Mouse (Mus musculus) spleen, adult 10 weeks (tissue): ENCODE results near the gene Gm2431. TPM values are rescaled to one million over a fixed set of nuclear protein-coding genes. Genes with fewer than 3 reads are reported as not detected.

Source experiments
- polyA plus RNA-seq: library from polyadenylated mRNA; stranded (reverse); fragments of 350-450 nt; fragmentation: Illumina TruSeq; extraction: RNeasy Lipid Tissue Mini Kit (QIAGEN cat#74804); gene quantifications from one replicate; pipeline ENCODE4 v1.2.3, GENCODE M21; 2015; ENCODE audit warnings: low replicate concordance; ENCODE audit not compliant: insufficient read depth

Gm2431 gene
- polyA plus RNA-seq = not detected

GRCm38 (mm10) chr7:142258254-142258653 lies at the start of gene Gm2431:
Gm2431 (minus strand) TSS chr7:142258354.

DNA sequence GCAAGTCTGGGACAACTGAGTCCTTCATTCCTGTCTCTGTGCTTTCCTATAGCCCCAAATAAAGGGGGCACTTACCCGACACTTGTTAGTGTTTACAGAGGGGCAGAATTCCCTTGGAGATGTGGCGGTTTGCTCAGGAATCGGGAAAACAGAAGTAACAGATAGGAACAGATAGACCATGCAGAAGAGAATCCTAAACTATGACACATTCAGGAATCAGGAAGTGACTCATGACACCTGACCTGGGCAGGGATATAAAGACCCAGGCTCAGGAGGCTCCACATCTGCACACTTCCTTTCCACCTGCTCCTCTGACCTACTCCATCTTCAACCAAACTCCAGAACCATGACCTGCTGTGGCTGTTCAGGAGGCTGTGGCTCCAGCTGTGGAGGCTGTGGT lies 45.1 kb upstream of the Gm2431 start, which contains the start of gene Krtap5-4:
Gene Krtap5-4, plus strand, starts transcription at position 301 of the 400 bp plus-strand sequence.

GRCm38 (mm10) chr7:142297018-142297417 lies 38.9 kb upstream of the Gm2431 start, which contains the start of gene Krtap5-1:
Krtap5-1 (minus strand) TSS chr7:142297118.

GRCm38 (mm10) chr7:142274263-142274662 lies 16.1 kb upstream of the Gm2431 start, which contains the start of gene Gm4559:
Gm4559 (minus strand) TSS chr7:142274363.

GRCm38 (mm10) chr7:142240978-142241377 lies 17.2 kb downstream of the Gm2431 start, which contains the start of gene Gm40460:
Gm40460 (minus strand) TSS chr7:142241078.

GRCm38 (mm10) chr7:142229871-142230270 lies 28.3 kb downstream of the Gm2431 start, which contains the start of gene Krtap5-5:
Krtap5-5 (minus strand) TSS chr7:142229971.

DNA sequence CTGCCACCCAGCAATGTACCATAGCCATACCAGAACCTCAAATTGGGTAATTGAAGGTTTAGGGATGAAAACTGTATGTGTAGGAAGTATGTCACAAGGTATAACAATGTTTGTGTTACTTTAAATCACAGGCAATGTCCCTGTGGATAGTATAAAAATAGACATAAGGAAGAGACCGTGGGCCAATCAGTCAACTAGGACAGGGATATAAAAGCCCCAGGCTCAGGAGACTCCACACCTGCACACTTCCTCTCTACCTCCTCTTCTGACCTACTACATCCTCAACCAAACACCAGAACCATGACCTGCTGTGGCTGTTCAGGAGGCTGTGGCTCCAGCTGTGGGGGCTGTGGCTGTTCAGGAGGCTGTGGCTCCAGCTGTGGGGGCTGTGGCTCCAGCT lies 46.6 kb downstream of the Gm2431 start, which contains the start of gene Gm7579:
Gene Gm7579, plus strand, starts transcription at position 301 of the 400 bp plus-strand sequence.

Other genes with a start within 250 kb of the Gm2431 start
- 34.7 TPM for gene Mob2, start 197.3 kb downstream of the Gm2431 start, polyA plus RNA-seq
- 0.88 TPM for gene Dusp8, start 162.5 kb downstream of the Gm2431 start, polyA plus RNA-seq
- not detected for gene Gm45618, start 137.6 kb downstream of the Gm2431 start, polyA plus RNA-seq
- gene Gm39115, start 122.3 kb downstream of the Gm2431 start, polyA plus RNA-seq = not detected
- gene Gm45337, start 113.7 kb downstream of the Gm2431 start, polyA plus RNA-seq = not detected
- not detected for gene Gm29735, start 101.2 kb downstream of the Gm2431 start, polyA plus RNA-seq
- not detected for gene Gm4553, start 92.6 kb downstream of the Gm2431 start, polyA plus RNA-seq
- not detected for gene Krtap5-2, start 82.3 kb downstream of the Gm2431 start, polyA plus RNA-seq
- gene Gm10153, start 68.0 kb downstream of the Gm2431 start, polyA plus RNA-seq = not detected
- not detected for gene Krtap5-3, start 57.0 kb downstream of the Gm2431 start, polyA plus RNA-seq
- gene Gm7579, start 46.5 kb downstream of the Gm2431 start, polyA plus RNA-seq = not detected
- gene Krtap5-5, start 28.4 kb downstream of the Gm2431 start, polyA plus RNA-seq = not detected
- gene Gm40460, start 17.3 kb downstream of the Gm2431 start, polyA plus RNA-seq = not detected
- not detected for gene Gm4559, start 16.0 kb upstream of the Gm2431 start, polyA plus RNA-seq
- gene Krtap5-1, start 38.8 kb upstream of the Gm2431 start, polyA plus RNA-seq = not detected
- not detected for gene Krtap5-4, start 45.2 kb upstream of the Gm2431 start, polyA plus RNA-seq
- gene Ifitm10, start 115.4 kb upstream of the Gm2431 start, polyA plus RNA-seq = 3.0 TPM
- 0.93 TPM for gene Gm49369, start 124.3 kb upstream of the Gm2431 start, polyA plus RNA-seq
- 310 TPM for gene Ctsd, start 129.7 kb upstream of the Gm2431 start, polyA plus RNA-seq
- gene Syt8, start 176.5 kb upstream of the Gm2431 start, polyA plus RNA-seq = 0.32 TPM
- gene Tnni2, start 183.5 kb upstream of the Gm2431 start, polyA plus RNA-seq = 6.7 TPM
- gene Lsp1, start 202.5 kb upstream of the Gm2431 start, polyA plus RNA-seq = 677 TPM
- gene Tnnt3, start 240.5 kb upstream of the Gm2431 start, polyA plus RNA-seq = 5.0 TPM